Mouse (Mus musculus) gastrocnemius, postnatal 14 days (tissue): ENCODE data around the gene Cacna1g. TPM values are rescaled to one million over a fixed set of nuclear protein-coding genes. Genes with fewer than 3 reads are reported as not detected.

Experiments
- DNase-seq: peaks from one replicate; pipeline ENCODE4 v3.0.0; 2021; ENCODE audit warnings: mixed read lengths
- intact Hi-C: fragments of 180-260 bp; cut with DNase I; formaldehyde crosslinking; loops from one replicate; pipeline ENCODE4 v1.15.1; 2025; ENCODE audit warnings: low total_unique reads
- total RNA-seq, 2 experiments: library from RNA; stranded (reverse); gene quantifications; 2 replicates each; pipeline ENCODE4 v1.2.3; 2021

Cacna1g gene
- total RNA-seq, 2 experiments from 2014 or later = 4.9 to 6.1 TPM

DNA sequence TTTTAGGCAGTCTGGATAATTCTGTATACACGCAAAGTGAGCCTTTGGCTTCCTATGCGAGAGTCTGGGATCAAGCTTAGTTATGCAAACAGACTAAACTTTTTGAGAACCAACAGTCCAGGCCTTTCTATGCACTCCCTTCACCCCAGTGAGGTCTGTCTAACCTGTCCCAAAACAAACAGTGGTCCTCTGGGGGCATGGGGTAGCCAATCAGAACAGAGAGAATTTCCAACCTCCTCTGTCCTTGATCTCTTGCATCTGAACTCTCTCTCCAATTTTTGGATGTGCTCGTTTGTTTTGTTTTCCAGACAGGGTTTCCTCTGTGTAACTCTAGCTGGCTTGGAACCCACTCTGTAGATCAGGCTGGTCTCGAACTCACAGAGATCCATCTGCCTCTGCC is 85.0 kb downstream of the Cacna1g start:
- DNase-seq = no peak
- intact Hi-C loops = no loop called here

DNA sequence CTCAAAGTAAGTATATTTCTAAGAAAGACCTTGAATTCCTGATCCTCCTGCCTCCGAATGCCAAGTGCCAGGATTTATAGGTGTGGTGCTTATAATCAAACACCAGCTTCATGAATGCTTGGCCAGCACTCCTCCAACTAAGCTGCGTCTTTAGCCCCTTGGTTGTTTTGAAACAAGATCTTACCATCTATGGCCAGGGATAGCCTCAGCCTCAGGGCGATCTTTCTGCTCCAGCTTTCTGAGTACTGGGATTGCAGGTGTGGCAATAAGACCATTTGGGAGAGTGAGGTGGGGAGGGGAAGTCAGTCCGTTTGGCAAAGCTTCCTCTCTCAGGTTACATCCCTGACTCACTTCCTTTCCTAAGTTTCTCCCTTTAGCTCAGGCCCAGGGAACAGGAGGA is 86.2 kb downstream of the Cacna1g start:
- intact Hi-C loops = no loop called here
- no peak for DNase-seq

DNA sequence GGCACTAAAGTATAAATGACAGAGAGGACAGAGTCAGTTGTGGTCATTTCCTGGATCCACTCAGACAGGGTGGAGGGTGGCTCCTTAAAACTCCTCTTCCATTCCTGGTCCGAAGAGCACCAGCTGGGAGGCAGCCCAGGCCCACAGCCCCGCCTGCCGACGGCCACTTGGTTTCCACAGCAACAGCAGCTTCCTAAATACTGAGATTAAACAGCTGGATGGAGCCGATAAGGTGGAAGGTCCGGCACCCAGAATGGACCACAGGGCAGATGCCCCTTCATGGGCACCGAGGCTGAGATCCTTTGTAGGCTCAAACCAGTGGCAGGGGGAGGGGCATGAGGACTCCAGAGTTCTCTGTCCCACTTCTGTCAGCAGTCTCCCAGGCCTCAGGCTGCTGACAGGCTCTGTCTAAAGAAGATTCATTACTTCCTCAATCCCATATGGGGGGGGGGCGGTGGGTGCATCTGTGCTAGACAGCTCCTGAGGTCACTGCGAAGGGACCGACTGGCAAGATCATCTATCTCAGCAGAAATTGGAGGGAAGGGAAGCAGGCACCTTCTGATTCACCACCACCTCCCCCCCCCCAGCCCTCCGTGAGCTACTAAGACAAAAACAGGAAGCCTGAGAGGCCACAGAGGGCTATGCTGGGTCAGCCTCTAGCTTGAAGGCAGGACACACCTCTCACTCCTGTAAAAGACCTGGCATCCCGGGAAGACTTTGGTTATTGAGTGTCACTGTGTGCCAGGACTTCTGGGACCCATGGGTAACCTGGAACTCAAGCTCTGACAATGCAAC is 87.8 kb downstream of the Cacna1g start:
- intact Hi-C loops = no loop called here
- peak; percentile 39 for DNase-seq

DNA sequence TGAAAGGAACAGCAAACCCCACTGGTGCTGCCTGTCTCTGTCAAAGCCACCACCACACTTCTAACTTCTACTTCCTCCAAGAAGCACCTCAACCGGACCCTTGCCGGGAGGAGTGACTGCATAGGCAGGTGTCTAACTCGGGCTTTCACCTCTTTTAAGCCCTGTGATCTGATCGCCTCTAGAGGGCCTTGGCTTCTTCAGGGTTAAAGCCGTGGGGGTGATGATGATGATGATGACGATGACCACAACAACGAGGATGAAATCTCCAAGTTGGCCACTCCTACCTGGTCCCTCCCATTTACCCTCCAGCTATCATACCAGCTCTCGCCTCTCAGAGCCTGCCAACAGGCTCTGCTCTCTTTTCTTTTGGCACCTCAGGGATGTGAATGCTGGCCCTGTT is 94.3 kb downstream of the Cacna1g start:
- intact Hi-C loops = no loop called here
- no peak for DNase-seq

DNA sequence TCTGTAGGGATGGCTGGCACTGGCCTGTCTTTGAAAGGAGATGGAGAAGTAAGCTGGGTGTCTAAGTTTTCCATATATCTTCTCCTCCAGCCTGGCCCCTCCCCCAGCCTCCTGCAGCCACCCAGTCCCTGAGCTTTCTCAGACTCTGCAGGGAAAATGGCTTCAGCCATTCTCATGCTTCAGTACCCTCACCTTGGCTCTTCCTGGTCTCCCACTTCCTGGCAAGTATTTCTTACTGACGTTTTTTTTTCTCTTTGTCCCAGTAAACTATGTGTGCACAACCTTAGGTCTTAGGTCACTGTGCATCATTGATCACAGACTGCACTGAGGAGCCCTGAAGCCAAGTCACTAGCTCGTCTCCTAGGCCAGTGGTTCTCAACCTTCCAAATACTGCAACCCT is 94.9 kb downstream of the Cacna1g start:
- DNase-seq = no peak
- intact Hi-C loops = no loop called here

DNA sequence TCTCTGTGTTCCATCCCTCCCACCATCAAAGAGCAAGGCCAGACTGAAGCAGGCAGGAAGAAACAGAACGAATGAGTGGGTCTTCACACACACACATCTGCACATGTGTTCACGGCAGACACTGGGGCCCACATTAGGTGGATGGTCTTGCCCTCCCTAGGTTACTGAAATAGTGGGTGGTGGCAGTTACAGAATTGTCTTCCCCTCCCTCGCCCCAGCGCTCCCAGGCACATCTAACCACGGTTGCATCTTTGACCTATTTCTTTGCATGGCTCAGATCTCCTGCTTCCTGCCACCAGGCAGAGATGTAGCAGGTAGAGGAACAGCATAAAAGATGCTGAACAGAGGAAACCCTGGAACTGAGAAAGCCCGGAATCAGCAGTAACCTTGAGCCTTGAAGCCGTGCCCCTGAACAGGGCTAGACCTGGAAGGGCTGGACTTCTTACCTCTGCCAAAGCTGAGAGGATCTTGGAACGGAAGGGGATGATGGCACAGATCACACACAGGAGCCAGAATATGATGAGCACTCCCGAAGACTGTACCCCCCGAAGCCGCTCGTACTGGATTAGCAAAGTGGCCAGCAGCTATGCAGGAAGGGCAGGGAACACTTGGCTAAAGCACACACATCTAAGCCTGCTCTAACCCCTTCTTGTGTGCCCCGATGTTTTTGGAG is 99.6 kb downstream of the Cacna1g start:
- intact Hi-C loops = no loop called here

DNA sequence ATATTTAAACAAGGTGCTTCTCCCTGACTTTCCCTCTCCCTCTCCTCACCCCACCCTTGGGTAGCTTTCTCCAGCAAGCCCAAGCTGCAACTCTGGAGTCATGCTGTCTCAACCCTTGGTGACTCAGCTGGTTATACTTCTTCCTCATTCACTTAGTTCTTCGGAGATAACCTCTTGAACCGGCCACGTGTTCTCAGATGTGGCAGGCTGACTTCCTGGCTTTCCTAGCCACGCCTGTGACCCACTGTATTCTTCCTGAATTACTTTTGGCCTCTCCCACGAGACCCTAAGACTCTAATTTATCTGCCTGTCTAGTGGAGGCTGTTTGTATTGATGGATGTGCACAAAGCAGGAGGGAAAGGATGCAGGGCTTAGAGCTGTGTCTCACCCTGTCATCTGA is 103.2 kb downstream of the Cacna1g start:
- intact Hi-C loops = no loop called here
- DNase-seq = no peak

More for the DNA sequence above, 99.6 kb downstream of the Cacna1g start:
- DNase-seq = no peak

DNA sequence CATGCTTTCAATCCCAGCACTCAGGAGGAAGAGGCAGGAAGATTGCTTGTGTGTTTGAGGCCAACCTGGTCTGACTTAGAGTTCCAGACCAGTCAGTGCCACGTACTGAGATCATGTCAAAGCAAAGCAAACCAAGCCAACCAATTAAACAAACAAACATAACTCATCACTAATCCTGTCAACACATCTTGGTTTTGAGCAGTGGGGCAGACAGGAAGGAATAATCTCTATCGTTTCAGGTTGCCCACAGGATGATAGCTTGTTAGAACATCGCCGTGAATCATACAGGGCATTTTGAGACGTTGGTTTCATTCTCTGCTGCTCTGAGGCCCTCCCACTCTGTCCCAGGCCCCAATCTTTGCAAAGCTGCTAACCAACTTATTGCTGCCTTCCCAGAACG is 104.0 kb downstream of the Cacna1g start:
- intact Hi-C loops = no loop called here
- DNase-seq = no peak

DNA sequence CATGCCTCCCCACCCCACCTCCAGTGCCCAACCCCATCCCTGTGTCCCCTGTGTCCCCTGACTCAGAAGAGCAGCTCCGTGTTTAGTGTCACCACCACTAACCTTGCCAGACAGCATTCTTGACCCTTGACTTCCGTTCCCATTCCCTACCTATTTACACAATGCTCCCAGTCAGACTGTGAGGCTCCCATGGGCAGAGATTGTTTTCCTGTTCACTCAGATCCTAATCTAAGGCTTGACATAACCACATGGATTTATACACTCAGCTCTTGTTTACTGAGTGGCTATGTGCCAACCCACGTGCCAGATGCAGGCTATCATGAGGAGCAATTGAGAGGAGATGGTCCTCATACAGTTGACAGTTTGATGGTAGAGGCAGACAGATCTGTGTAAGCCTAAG is 108.7 kb downstream of the Cacna1g start:
- intact Hi-C loops = no loop called here
- DNase-seq = no peak

DNA sequence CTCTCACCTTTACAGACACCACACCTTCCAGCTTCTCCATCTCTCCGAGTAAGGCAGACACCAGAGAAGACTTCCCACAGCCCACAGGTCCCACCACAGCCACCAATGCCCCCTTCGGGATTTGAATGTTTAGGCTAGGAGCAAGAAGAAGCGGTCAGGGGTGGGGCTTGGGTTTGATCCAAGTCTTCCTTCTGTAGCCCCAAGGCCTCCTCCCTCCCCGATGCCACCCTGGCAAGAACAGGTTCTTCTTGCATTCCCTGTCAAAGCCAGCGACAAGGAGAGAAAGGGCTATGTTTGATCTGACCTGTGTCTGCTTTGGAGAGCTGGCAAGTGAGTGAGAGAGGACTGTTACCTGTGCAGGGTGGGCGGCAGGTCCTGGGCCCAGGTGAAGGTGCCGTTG is 110.3 kb downstream of the Cacna1g start:
- no peak for DNase-seq
- intact Hi-C loops = no loop called here

DNA sequence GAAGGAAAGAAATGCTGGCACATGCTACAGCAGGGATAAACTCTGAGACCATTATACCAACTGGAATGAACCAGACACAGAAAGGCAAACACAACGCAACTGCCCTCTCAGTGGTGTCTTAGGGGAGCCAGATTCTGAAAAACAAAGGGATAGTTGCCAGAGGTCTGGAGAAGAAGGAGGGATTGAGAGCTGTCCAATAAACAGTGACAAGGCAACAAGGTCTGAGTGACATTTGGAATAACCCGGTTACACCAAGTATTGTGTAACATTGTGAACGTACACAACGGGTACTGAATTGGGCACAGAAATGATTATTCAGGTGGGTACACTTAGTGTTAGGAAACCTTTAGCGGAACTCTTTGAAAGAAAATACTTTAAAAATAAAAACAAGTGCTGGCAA is 111.9 kb downstream of the Cacna1g start:
- intact Hi-C loops = no loop called here
- DNase-seq = no peak

DNA sequence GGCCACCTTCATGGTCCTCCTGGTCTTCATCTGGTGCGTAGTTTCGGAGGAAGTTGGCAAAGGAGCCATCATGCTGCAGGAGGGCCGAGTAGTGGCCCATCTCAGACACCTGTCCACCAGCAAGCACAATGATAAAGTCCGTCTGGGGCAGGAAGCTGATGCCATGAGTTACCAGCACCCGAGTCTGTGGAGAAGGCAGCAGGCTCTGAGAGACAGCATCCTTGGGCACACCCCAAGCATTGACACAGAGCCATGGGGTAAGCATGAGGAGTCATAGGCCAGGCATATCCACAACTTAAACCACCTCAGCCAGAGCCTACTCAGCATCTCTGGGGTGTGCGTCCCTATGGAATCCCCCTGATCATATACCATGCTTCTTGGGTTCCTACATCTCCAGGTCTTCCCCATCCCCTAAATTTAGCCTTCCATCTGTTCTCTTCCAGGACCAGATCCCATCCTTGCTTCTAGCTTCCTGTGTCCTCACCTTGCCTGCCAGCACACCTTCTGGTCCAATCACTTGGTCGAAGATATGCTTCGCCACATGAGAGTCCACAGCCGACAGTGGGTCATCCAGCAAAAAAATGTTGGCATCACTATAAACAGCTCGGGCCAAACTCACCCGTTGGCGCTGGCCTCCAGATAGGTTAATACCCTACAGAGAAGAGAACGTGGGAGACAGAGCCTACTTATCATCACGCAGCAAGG is 112.7 kb downstream of the Cacna1g start:
- DNase-seq = no peak
- intact Hi-C loops = no loop called here

DNA sequence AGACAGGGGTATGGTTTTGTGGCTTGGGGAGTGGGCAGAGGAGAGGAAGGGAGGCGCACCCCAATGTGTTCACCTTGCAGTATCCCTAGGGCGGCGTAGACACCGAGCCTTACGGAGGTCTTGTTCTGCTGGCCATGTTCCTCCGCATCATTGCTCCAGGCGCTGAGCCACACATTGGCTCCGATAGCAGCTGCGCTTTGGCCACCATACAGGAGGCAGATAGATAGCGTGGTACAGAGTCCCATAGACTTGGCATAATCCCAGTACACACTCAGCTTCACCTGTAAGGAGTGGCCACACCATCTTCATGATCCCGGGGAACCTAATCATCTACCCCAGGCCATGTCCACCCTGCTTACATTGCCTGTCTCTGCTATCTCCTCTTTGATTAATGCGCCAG is 114.8 kb downstream of the Cacna1g start:
- intact Hi-C loops = loop anchor here (5.0 kb wide), 1 partner anchor 33 kb away; the partner anchor contains the start of gene Abcc3
- no peak for DNase-seq

Other genes with a start within 250 kb of the Cacna1g start
- gene Wfikkn2, start 228.2 kb downstream of the Cacna1g start, total RNA-seq = 1 to 10 TPM; 2.7 to 2.9 TPM
- not detected for gene Gm21885, start 192.3 kb downstream of the Cacna1g start, total RNA-seq
- 10 to 100 TPM; 32.2 to 33.1 TPM for gene Luc7l3, start 152.2 kb downstream of the Cacna1g start, total RNA-seq
- 100 to 1,000 TPM; 136 to 150 TPM for gene Ankrd40, start 146.2 kb downstream of the Cacna1g start, total RNA-seq
- 1 to 10 TPM in 1 of 2 experiments, under 1 TPM in 1; 0.93 to 1.5 TPM for gene Abcc3, start 81.2 kb downstream of the Cacna1g start, total RNA-seq
- not detected for gene Spata20, start 12.0 kb upstream of the Cacna1g start, total RNA-seq
- gene Epn3, start 25.8 kb upstream of the Cacna1g start, total RNA-seq = under 1 TPM; 0.09 to 0.25 TPM
- under 1 TPM in 1 of 2 experiments, not detected in 1; 0.13 TPM for gene Mycbpap, start 47.5 kb upstream of the Cacna1g start, total RNA-seq
- gene Rsad1, start 75.1 kb upstream of the Cacna1g start, total RNA-seq = 1 to 10 TPM; 2.2 to 2.6 TPM
- gene Chad, start 90.8 kb upstream of the Cacna1g start, total RNA-seq = 10 to 100 TPM; 17.4 to 21.2 TPM
- gene Acsf2, start 127.7 kb upstream of the Cacna1g start, total RNA-seq = 1 to 10 TPM; 4.1 to 6.6 TPM
- 10 to 100 TPM; 26.9 to 35.5 TPM for gene Lrrc59, start 155.6 kb upstream of the Cacna1g start, total RNA-seq
- gene Mrpl27, start 179.6 kb upstream of the Cacna1g start, total RNA-seq = 10 to 100 TPM; 56.4 to 59.0 TPM
- under 1 TPM; 0.90 to 0.91 TPM for gene Eme1, start 179.8 kb upstream of the Cacna1g start, total RNA-seq
- 1 to 10 TPM; 6.6 to 7.8 TPM for gene Xylt2, start 203.3 kb upstream of the Cacna1g start, total RNA-seq
- not detected for gene Gm11541, start 230.3 kb upstream of the Cacna1g start, total RNA-seq